Mouse (Mus musculus) heart, postnatal 4 days (tissue): ENCODE results near the gene Izumo1r. TPM values are rescaled to one million over a fixed set of nuclear protein-coding genes. Genes with fewer than 3 reads are reported as not detected.
"Not testable (repeated sequence)": the region's sequence is repeated elsewhere in the genome, so short reads cannot be mapped to it uniquely, and the experiment has no call there.

Source experiments
- DNase-seq: peaks from one replicate; pipeline ENCODE4 v3.0.0; 2021
- total RNA-seq, 2 experiments: library from RNA; stranded (reverse); gene quantifications; 2 replicates each; pipeline ENCODE4 v1.2.3; 2021

Izumo1r gene
- total RNA-seq, 2 experiments from 2014 or later = not detected

- no peak for DNase-seq
Measured at GRCm38 (mm10) chr9:14904741-14905475, 1.2 kb upstream of the Izumo1r start.

GRCm38 (mm10) chr9:14903006-14903405 is 743 bp downstream of the Izumo1r start:
- DNase-seq = no peak

- DNase-seq = no peak
Measured at GRCm38 (mm10) chr9:14902416-14902815, 1.3 kb downstream of the Izumo1r start.

- no peak for DNase-seq
Measured at GRCm38 (mm10) chr9:14901757-14902156, 2.0 kb downstream of the Izumo1r start.

GRCm38 (mm10) chr9:14897102-14897501 is 6.6 kb downstream of the Izumo1r start:
- DNase-seq = no peak

GRCm38 (mm10) chr9:14895237-14895835 is 8.4 kb downstream of the Izumo1r start:
- DNase-seq = no peak

GRCm38 (mm10) chr9:14894628-14895027 is 9.1 kb downstream of the Izumo1r start:
- no peak for DNase-seq

GRCm38 (mm10) chr9:14893388-14893787 is 10.4 kb downstream of the Izumo1r start:
- no peak for DNase-seq

GRCm38 (mm10) chr9:14891891-14892290 is 11.9 kb downstream of the Izumo1r start:
- no peak for DNase-seq

- DNase-seq = no peak
Measured at GRCm38 (mm10) chr9:14890699-14891098, 13.1 kb downstream of the Izumo1r start.

- DNase-seq = no peak
Measured at GRCm38 (mm10) chr9:14888671-14889070, 15.1 kb downstream of the Izumo1r start.

- no peak for DNase-seq
Measured at GRCm38 (mm10) chr9:14887787-14888382, 15.9 kb downstream of the Izumo1r start.

GRCm38 (mm10) chr9:14885954-14886353 is 17.8 kb downstream of the Izumo1r start:
- DNase-seq = no peak

GRCm38 (mm10) chr9:14885151-14885550 is 18.6 kb downstream of the Izumo1r start:
- no peak for DNase-seq

GRCm38 (mm10) chr9:14884641-14885040 is 19.1 kb downstream of the Izumo1r start:
- DNase-seq = no peak

- DNase-seq = not testable (repeated sequence)
Measured at GRCm38 (mm10) chr9:14876566-14876965, 27.2 kb downstream of the Izumo1r start.

- DNase-seq = no peak
Measured at GRCm38 (mm10) chr9:14875743-14876507, 27.8 kb downstream of the Izumo1r start.

- no peak for DNase-seq
Measured at GRCm38 (mm10) chr9:14872181-14872930, 31.4 kb downstream of the Izumo1r start.

- DNase-seq = no peak
Measured at GRCm38 (mm10) chr9:14871536-14871935, 32.2 kb downstream of the Izumo1r start.

GRCm38 (mm10) chr9:14870802-14871201 is 32.9 kb downstream of the Izumo1r start:
- no peak for DNase-seq

GRCm38 (mm10) chr9:14870377-14870776 is 33.4 kb downstream of the Izumo1r start:
- DNase-seq = no peak

- DNase-seq = no peak
Measured at GRCm38 (mm10) chr9:14868326-14868725, 35.4 kb downstream of the Izumo1r start.
